Mouse (Mus musculus) cerebellum, adult 9-10 months (tissue): ENCODE results near the gene B230217C12Rik.
A peak's percentile ranks its signal among the peaks of the same experiment; 100 is the strongest.

Source experiments
- DNase-seq: peaks from one replicate; pipeline ENCODE4 v3.0.0; 2022

Gene B230217C12Rik

DNA sequence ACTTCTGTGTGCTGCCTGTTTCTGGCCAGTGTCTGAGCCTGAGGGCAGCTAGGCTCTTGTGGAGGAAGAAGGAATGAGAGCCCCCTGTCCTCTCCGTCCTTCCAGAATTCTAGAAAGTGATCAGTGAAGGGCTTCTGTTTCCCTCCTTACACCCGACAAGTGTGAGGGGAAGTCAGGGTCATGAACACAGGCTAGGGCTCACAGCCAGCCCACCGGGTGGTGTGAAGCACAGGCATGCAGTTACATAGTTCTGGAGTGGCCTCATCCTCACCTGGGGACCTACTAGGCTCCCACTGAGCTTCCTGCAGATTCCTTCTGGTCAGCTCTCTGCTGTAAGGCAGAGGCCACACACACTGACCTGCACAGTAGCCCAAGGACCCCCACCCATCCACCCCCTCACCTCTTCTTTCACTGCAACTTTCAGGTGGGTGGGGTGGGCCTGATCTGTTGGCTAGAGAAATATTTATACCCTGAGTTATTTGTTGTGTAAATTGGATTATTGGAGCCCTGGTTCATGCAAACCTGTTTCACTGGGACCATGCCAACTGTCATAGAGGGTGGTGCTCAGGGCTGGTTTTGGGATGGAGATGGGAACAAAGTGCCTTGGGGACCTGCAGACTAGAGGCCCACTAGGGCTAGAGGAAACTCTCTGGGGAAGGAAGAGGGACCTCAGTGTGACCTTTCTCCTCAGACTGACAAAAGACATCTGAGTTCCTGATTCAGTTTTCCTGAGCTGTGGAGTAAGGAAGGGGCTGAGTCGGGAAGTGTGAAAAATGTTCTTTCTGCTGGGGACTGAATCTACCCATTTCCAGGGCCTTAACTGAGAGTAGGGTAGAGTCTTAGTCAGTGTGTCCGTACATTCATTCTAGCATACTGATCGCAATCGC, 31.1 kb upstream of the B230217C12Rik start:
- peak; percentile 64 for DNase-seq

DNA sequence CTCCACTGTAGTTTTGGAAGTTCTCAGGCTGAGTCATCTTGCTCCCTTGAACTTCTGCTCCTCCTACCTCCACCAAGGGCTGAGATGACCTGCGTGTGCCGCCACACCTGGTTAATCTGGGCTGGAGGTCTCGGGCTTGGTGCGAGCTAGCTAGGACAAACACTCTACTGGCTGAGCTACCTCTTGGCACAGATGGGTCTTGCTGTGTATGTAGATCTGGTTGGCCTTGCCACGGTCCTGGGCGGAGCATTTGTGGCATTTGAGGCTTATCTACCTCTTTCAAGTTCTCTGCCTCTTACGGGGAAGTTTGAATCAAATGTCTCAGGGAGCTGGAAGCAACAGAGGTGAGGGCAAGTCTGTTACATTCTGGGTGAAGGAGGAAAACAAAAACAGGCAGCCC, 30.2 kb upstream of the B230217C12Rik start:
- peak; percentile 53 for DNase-seq

DNA sequence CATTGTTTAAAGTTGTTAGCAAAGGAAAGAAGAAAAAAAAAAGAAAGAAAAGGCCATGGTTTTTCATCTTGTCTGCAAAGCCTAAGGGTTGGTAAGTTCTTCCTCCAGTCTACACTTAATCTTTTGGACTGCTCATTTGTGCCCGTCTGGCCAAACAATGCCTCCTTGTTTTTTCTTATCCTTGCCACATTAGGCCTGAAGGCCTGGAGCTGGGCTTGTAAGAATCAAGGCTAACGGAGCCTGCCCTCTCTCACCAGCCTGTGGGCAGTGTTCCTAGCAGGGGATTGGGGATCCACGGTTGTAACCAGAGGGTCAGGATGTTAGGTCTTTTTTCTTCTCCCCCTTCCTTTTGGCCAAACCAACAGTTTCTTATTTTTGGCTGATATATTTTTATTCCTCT, 29.6 kb upstream of the B230217C12Rik start:
- DNase-seq: no peak

DNA sequence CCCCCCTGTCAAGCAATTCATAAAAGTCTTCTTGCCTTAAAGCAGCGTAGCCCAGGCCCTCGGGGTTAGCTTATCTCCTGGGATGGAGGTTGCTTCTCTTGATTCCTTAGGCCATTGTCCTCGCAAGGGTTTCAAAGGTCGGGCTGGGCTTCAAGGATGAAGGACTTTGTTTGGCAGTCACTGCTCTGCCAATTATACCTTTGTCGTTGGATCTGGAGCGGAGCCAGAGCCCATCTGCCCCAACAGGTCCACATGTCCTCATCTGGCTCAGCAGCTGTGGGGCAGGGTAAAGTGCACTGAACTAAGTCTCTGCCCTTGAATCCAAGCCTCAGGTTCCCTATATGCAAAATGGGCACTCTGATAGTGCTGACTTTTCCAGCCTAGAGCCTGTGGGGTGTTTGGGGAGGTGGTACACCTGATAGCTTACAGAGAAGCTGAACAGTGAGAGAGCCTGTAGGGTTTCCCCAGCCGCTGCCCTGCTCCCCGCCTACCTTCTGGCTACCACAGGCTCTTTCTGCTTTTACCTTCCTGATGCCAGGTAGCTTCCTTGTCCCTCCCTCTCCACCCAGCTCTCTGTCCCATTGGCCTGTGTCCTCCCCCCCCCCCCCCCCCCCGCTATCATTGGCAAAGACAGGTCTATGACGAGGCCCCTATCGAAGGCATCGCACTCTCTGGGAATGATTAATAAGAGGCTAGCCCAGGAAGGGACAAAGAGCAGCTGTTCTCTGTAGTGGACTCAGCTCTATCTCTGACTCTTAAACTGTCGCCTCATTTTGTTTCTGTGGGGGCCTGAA, 28.8 kb upstream of the B230217C12Rik start:
- no peak for DNase-seq

DNA sequence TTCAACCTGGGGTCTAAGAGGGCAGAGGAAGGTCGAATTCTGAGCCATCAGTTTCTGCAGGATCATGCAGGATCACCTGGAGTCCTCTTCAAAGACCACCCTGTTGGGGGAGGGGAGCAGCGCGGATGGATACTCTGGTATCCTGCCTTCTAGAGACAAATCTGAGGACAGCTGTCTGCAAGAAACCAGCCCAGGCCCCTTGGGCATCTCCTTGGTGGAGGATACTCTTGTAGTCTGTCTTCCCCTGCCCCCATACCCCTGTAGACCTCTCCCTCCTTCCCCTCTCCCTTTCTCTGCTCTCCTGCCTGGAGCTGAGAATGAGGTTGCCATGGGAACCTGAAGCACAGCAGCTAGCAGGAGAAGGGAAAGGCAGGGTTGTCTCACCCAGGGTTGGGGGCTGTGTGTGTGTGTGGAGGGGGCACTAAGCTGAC, 28.1 kb upstream of the B230217C12Rik start:
- DNase-seq: no peak

DNA sequence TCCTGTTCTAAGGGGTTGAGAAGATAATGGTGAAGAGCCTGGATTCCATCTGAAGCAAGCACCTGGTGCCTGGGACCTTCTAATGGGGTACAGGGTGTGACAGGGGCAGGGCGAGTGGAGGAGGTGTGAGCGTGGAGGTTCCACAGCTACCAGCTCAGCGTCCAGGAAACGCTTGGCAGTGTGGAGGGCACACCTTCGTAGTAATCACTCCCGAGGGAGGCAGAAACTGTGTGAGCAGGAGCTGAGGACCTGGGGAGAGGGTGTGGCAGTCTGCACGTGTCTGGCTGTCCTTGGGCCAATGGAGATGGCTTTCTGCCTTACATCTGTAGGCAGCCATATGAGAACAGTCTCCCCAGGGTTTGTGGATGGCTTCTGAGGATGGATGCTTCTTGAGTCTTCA, 27.5 kb upstream of the B230217C12Rik start:
- DNase-seq: no peak

DNA sequence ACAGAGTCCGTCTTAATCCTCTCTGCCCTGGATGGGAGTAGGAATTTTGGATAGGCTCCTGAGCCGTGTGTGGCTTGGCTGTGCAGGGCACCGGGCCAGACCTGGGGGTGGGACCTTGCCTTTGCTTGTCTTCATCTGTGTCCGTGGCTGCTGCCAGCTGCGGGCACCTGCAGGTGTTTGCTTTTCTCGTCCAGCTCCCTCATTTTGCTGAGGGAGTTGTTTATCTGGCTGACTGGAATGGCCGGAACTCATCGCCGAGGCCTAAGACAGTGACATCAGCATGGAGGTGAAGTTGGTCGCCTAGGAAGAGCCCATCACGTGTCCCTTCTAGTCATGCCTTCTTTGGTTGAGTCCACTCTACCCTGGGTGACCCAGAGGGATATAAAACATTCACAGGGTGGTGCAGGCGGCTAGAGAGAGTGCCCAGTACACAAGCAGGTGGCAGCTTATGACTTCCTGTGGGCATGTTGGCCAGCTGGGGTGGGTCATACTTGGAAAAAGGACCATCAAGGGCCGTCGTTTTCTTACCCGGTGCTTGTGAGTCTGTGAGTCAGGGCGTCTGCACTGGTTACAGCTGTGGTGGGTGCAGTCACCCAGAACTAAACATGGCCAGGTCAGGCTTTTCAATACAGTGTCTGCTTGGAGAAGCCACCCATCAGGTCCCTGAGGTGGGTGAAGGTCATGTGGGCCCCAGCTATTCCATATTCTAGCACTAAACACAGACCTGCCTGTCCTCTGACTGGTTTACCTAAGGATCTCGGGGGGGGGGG, 26.6 kb upstream of the B230217C12Rik start:
- DNase-seq: no peak

DNA sequence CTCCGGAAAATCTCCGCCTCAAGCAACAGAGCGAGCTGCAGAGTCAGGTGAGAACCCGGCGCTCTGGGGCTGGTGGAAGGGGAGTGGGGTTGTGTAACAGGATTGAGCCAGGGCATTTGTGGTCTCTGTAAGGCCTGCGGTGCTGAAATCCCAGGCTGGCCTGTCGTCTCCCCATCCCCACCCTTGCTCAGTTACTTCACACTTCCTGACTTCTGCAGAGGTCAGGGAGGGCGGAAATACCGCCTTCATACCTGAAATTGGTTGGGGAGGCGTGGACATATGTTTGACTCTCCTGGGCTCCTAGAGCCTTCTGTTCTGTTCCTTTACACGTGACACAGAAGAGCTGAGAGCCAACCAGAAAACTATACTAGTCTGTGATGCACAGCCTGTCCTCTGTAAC, 24.8 kb upstream of the B230217C12Rik start:
- DNase-seq: no peak

DNA sequence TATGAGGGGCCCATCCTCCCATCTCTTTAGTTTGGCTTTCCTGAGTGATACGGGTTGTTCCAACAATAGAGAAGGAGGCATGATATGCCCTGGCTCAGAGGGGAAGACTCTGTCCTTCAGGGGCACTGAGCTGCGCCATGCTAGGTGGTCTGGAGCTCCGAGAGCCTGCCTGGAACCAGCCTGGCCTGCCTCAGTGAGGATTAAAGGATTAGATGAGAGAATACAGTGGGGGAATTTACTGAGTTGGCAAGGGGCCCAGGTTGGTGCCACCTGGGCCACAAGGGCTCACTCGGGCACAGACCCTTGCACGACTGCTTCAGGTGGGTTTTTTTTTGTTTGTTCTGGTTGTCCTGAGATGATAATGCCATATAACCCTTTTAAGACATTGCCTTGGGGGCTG, 24.4 kb upstream of the B230217C12Rik start:
- no peak for DNase-seq

DNA sequence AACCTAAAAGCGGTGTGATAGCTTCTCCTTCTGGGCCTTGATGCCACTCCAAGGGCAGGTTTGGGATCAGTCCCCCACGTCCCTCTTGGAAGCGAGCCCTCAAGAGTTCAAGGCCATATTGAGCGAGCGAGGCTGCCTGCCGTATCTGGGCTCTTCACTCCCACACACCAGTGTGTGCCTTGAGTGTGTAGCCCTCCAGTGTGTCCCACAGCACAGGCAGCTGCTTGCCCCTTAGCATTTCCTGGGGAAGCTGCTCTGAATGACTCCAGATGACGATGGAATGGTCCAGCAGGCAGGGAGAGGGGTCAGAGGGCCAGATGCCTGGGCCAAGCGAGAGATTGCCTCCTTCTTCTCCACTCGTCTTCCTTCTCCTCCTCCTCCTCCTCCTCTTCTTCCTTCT, 23.7 kb upstream of the B230217C12Rik start:
- no peak for DNase-seq

DNA sequence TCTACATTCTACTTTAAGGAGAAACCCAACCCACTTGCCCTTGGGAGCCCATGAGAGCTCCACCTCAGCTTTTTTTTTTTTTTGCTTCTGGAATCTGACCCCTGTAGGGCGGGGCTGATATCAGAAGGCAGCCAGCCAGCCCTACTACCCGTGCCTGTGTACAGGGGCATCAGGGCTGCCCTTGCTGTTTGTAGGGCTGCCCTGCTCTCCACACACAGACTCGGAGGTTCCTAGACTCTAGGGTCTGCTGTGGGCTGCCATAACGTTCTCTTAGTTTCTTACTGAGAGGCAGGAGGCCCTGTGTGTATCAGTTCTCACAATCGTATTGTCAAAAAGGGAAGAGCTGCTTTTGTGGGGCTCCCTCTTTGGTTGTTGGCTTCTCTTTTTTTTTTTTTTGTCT, 23.2 kb upstream of the B230217C12Rik start:
- no peak for DNase-seq

DNA sequence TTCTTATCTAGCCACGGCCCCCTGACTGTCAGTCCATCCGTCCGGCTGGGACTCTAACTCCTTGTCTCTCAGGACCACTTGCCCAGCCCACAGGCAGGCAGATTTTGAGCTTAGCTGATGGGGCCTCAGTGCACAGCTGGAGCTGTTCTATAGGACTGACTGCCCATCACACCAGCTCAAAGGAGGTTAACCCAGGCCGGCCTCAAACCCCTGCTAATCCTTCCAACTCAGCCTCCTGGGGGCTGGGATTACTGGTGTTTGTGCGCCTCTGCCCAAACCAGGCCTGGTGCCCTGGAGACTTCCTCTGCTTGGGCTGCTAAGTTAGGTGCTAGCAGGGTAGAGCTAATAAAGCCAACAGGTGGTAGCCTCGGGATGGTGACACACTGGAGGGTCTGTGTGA, 22.6 kb upstream of the B230217C12Rik start:
- DNase-seq: no peak

DNA sequence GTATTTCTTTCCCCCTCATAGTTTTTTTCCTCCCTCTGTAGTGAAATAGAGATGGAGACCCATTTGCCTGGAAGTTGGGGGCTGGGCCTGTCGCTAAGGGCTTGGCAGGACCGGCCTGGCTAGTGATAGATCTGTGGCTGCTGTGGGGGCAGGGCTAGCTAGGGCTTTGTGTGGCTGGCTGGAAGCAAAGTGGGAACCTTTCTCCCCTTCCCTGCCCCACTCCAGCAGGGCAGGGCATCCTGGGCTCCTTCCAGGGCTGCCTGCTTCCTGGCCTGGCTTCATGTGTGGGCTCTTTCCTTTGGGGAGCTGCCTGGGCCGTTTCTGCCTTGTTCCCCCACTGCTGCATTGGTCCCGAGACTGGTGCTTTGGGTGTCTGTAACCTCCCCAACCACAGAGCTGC, 22.0 kb upstream of the B230217C12Rik start:
- no peak for DNase-seq

DNA sequence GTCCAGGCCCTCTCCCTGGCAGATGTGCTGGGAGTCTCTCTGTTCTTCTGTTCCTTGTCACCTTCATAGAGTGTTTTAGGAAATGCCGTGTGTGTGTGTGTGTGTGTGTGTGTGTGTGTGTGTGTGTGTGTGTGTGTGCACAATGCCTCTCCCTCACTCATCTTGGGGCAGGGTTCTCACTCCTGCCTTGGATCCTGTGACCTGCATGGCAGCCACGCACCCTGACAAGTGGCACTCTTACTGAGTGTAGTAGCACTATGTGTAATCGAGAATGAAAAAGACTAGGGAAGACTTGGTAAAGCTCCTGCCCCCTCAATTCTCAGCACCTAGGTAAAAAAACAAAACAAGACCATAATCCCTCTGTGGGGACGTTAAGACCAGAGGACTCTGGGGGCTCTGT, 21.5 kb upstream of the B230217C12Rik start:
- no peak for DNase-seq

DNA sequence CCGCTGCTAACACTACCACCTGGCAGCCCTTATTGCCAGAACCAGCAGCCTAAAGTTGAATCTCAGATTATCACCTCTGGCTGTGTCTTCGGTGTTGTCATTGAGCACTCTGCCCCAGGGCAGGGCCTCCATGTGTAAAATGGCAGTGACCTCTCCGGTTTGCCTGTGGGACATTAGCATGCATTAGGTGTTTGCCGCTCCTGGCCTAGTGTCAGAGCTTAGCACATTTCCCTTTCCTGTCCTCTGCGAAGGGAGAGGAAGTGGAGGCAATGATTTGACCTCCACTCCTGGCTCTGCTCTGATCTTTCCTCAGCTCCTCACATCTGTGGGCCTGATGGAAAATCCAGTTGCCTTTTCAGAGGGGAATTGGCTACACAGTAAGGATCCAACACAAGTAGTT, 20.7 kb upstream of the B230217C12Rik start:
- no peak for DNase-seq

DNA sequence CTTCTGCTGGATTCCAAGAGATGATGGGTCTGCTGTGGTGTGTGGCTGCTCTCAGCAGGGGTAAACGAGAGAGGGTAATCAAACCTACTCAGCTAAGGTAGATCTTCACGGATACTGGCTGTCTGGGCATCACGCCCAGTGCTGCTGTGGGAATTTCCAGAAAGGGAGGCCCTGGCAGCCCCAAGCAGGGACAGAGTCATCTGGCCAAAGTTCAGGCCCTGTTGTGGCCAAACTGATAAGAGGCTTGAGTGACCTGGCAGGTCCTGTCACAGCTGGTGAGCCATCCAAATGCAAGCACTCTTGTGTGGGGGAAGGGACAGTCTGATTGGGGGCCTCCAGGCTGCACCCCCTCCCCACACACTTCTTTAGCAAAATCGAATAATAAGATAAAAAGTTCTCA, 19.7 kb upstream of the B230217C12Rik start:
- peak; percentile 71 for DNase-seq

DNA sequence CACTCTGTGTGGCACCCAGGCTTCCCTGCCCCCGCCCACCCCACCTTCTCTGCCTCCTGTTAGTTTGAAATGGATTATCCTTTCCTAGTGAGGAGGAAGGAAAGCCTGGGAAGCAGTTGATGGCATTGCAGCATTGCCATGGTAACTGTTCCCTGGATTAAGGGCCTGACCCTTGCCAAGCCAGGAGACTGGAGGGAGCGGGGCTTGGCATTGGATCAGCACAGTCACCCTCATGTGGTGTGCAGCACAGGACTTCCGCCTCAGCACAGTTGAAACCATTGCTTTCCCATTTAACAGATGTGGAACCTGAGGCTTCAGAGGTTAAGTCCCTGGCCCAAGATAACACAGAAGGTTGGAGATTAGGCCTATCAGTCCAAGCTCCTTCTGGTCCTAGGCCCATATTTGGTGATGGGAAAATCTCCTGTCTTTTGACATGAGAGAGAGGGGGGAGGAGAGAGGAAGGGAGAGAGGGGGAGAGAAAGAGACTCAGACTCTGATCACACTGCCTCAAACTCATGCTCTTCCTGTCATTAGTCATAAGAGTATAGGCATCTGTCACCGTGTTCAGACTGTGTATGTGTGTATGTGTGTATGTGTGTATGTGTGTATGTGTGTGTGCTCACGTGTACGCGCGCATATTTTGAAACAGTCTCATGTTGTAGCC, 19.0 kb upstream of the B230217C12Rik start:
- peak; percentile 58 for DNase-seq

DNA sequence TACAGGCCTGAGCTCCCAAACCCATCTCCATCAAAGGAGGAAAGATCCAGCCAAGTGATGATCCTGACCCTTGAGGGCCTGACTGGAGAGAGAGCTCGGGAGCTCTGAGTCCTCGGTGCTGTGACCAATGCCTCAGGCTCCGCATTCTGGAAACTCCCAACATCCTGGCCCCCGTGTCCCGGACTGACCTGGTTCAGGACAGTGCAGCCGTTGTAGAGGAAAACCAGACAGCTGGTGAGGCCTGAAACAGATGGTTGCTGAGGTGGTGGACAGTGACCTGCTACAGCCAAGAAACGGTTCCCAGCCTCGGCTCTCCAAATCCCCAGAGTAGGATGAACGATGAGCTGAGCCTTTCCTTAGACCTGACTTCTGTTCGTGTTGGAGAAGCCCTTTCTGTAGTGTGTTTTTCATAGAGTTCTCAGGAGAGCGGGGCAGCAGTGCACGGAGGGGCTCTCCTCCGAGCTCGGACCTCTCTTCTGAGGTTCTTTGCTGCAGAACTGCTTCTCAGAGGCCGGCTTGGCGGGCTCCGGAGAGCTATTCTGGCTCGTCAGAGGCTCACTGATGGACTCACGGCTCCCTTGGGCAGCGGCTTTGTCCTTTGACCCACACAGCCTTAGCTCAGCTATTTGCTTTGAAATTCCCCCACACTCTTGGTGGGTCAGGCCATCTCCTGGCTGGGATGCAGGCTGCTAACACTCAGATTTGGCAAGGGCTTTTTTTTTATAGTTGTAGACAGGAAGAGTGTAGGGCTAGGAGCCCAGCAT, 17.6 kb upstream of the B230217C12Rik start:
- DNase-seq: peak; percentile 82

DNA sequence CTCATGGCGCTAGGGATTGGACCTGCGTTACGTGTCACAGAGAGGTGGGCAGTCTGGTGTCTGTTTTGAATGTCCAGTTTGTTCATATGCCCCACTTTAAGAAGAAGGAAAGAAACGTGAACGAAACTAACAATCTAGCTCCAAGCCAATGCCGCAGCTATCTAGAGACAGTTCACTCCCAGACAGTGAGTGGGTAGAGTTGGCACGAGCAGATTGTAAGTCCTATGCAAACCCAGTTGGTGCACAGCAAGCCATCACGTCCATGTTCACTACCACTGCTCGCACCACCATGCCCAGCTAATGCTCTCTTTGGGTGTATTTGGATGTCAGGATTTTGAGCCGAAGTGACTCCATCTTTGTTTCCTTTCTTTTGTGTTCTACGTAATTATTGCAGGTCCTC, 16.4 kb upstream of the B230217C12Rik start:
- DNase-seq: no peak

DNA sequence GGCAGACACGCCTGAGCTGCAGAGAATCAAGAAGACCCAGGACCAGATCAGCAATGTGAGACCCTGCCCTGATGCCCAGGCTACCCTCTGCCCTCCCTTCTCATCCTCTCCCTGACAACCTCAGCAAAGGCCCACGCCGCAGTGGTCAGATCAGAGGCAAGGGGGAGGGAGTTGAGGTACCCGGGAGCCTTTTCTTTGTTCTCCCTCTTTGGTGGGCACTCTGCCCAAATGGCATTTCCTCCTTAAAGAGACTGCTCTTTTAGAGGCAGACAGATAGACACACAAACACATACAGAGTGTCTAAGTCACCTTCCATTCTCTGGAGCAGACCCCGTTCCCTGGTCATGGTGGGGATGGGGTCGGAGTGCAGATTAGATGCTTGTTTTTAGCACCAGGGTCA, 15.7 kb upstream of the B230217C12Rik start:
- DNase-seq: peak; percentile 46

DNA sequence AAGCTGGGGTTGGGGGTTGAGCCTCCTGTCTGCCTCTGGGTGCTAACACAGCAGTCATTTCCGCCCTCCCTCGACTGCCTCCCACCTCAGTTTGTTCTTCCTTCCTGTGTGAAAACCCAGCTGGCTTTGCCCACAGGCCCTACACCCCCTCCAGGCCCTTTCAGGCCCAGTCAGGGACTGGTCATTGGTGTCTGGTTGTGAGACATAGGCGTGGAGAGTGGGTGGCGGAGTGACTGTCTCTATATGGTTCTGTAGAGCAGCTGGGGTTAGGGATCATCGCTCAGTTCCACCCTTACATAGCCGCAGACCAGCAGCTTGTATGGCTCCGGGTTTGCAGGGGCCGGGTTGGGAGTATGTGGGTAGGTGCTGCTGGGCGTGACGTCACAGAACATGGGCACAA, 15.3 kb upstream of the B230217C12Rik start:
- DNase-seq: no peak

DNA sequence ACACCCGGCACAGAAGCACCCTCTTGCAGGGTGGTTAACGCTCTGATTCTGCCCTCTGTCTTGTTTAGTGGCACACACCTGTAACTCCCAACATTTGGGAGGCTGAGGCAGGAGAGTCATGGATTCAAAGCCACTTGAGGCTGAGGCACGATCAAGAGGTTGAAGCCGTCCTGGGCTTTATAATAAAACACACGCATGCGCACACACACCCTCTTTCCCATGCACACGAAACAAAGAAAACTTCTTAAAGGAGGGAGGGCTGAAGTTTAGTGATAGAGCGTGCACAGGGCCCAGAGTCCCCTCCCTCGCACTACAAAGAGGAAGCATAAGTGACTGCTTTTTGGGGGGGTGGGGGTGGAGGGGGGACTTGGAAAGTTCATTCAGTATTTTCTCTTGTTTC, 14.6 kb upstream of the B230217C12Rik start:
- no peak for DNase-seq
